Mouse (Mus musculus) heart, postnatal 25 days (tissue): ENCODE measurements at regions not wholly inside any gene's neighbourhood (a gene's known extent, or its start where the extent isn't known, plus 50 kb on each side); places are given as distances from the start of the nearest gene placed in this dataset.

ENCODE experiments used
- DNase-seq: peaks from one replicate; pipeline ENCODE4 v3.0.0; 2022; ENCODE audit warnings: low spot score
- intact Hi-C: fragments of 180-260 bp; cut with DNase I; formaldehyde crosslinking; loops from one replicate; pipeline ENCODE4 v1.15.1; 2025

GRCm38 (mm10) chr14:46646673-46647318 lies 113.5 kb upstream of the Cdkn3 start:
- DNase-seq: no peak
- intact Hi-C loops: no loop called here

GRCm38 (mm10) chr14:46639116-46639826 lies 121.1 kb upstream of the Cdkn3 start:
- intact Hi-C loops: no loop called here
- DNase-seq: no peak

GRCm38 (mm10) chr14:46638516-46638915 lies 121.8 kb upstream of the Cdkn3 start:
- intact Hi-C loops: no loop called here

GRCm38 (mm10) chr14:46637240-46637639 lies 123.1 kb upstream of the Cdkn3 start:
- DNase-seq: no peak
- intact Hi-C loops: no loop called here

More at GRCm38 (mm10) chr14:46638516-46638915, 121.8 kb upstream of the Cdkn3 start:
- no peak for DNase-seq

- peak; percentile 30 for DNase-seq
- intact Hi-C loops: no loop called here
These were observed 124.0 kb upstream of the Cdkn3 start for GRCm38 (mm10) chr14:46636364-46636763.

- intact Hi-C loops: no loop called here
- peak; percentile 60 for DNase-seq
These were observed 125.0 kb upstream of the Cdkn3 start for GRCm38 (mm10) chr14:46635322-46635721.

- no peak for DNase-seq
- intact Hi-C loops: no loop called here
These were observed 125.6 kb upstream of the Cdkn3 start for GRCm38 (mm10) chr14:46634656-46635244.

GRCm38 (mm10) chr14:46634251-46634650 lies 126.1 kb upstream of the Cdkn3 start:
- intact Hi-C loops: no loop called here
- DNase-seq: no peak

GRCm38 (mm10) chr14:46627690-46628089 lies 132.7 kb upstream of the Cdkn3 start:
- DNase-seq: no peak
- intact Hi-C loops: no loop called here

GRCm38 (mm10) chr14:46625760-46626159 lies 134.6 kb upstream of the Cdkn3 start:
- no peak for DNase-seq
- intact Hi-C loops: no loop called here

GRCm38 (mm10) chr14:46623645-46624044 lies 136.7 kb upstream of the Cdkn3 start:
- intact Hi-C loops: no loop called here
- no peak for DNase-seq

- intact Hi-C loops: no loop called here
- no peak for DNase-seq
These were observed 144.3 kb upstream of the Cdkn3 start for GRCm38 (mm10) chr14:46616030-46616429.

- no peak for DNase-seq
- intact Hi-C loops: no loop called here
These were observed 145.4 kb upstream of the Cdkn3 start for GRCm38 (mm10) chr14:46614936-46615335.

GRCm38 (mm10) chr14:46613748-46614147 lies 146.6 kb upstream of the Cdkn3 start:
- DNase-seq: no peak
- intact Hi-C loops: no loop called here

GRCm38 (mm10) chr14:46613211-46613610 lies 147.1 kb upstream of the Cdkn3 start:
- no peak for DNase-seq
- intact Hi-C loops: no loop called here

GRCm38 (mm10) chr14:46612584-46612983 lies 147.8 kb upstream of the Cdkn3 start:
- DNase-seq: no peak
- intact Hi-C loops: no loop called here

GRCm38 (mm10) chr14:46610926-46611325 lies 149.4 kb upstream of the Cdkn3 start:
- intact Hi-C loops: no loop called here

GRCm38 (mm10) chr14:46610226-46610855 lies 150.0 kb upstream of the Cdkn3 start:
- intact Hi-C loops: no loop called here
- no peak for DNase-seq

More at GRCm38 (mm10) chr14:46610926-46611325, 149.4 kb upstream of the Cdkn3 start:
- DNase-seq: no peak

GRCm38 (mm10) chr14:46606694-46607093 lies 153.6 kb upstream of the Cdkn3 start:
- DNase-seq: no peak
- intact Hi-C loops: no loop called here

- no peak for DNase-seq
- intact Hi-C loops: no loop called here
These were observed 154.3 kb upstream of the Cdkn3 start for GRCm38 (mm10) chr14:46606037-46606436.
